Mouse (Mus musculus) MEL-GATA-1-ER (cell line): ENCODE measurements around the gene Rapgef5.
"Not testable (repeated sequence)": the region's sequence is repeated elsewhere in the genome, so short reads cannot be mapped to it uniquely, and the experiment has no call there.

Source experiments
- DNase-seq: peaks from one replicate; pipeline ENCODE4 v3.0.0-alpha.2; 2012; ENCODE audit warnings: low read depth; ENCODE audit errors: extremely low read depth

Rapgef5 gene

GRCm38 (mm10) chr12:117763247-117763646 is 247.0 kb downstream of the Rapgef5 start:
- DNase-seq = no peak

DNA sequence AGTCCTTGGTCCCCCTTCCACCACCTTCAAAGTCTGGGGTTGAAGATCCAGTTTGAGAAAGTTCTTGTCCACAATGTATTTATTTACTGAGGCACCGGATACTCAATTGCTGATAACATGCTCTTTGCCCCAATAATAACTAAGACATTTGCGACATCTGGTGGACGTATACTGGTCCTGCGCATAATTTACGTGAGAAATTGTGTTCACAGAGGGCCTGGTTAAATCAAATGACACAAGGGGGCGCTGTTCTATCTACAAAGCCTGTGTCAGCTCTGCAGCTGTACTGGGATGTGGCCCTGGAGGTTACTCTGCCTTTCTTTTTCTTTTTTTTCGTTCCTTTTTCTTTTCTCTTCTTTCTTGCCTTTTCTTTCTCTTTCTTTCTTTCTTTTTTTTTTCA is 248.6 kb downstream of the Rapgef5 start:
- DNase-seq = peak; percentile 46

DNA sequence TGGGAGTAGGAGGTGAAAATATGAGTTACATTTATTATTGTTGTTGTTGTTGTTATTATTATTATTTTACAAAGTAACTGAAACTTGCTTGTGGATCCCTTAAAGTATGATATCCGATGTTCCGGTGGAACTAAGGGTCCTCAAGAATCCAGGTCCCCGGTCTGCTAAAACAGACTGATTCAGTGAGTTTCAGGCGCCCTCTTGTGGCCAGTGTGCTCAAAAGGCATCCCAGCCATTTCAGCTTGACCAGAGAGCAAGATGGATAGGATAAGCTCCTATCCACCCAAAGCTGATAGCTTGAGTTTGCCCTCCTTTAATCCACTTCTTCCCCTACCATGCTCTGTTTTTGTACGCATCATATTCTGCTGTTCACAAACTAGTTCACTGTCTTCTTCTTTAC is 252.8 kb downstream of the Rapgef5 start:
- DNase-seq = peak; percentile 15

- DNase-seq = no peak
Measured at GRCm38 (mm10) chr12:117770211-117770610, 253.9 kb downstream of the Rapgef5 start.

DNA sequence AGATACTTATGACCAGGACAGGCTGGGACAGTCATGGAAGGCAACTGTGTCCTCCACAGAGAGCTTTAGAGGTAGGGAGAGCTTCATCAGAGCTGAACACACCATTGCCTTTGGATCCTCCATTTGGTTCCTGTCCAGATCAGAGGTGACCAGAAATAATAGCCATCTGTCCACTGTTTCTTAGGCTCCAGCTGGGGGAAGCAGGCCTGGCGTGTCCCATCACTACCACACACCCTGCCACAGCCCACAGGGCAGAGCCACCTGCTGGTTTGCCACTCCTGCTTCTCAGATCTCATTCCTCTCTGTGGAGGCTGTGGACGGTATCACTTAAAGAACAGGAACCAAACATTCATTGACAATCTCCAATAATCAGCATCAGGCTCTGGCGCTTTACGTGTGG is 254.9 kb downstream of the Rapgef5 start:
- no peak for DNase-seq

GRCm38 (mm10) chr12:117772638-117773037 is 256.4 kb downstream of the Rapgef5 start:
- no peak for DNase-seq

- DNase-seq = no peak
Measured at GRCm38 (mm10) chr12:117776841-117777240, 260.6 kb downstream of the Rapgef5 start.

DNA sequence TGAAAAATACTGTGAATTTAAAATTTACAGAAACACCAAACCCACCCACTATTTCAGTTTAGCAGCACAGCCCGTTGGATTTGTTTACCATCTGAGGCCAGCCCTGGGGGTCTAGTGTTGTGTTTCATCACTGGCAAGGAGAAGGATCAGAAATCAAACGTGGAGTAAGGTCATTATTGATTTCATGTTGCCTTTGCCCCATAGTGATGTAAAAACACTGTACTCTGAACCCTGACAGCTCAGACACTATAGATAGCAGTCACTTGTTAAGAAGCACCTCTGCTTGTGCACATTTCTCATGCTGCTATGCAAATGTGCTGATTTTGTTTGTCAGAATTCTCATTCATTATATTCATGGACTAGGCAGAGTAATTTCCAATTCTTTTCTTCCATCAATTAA is 265.1 kb downstream of the Rapgef5 start:
- DNase-seq = no peak

GRCm38 (mm10) chr12:117783426-117783825 is 267.1 kb downstream of the Rapgef5 start:
- DNase-seq = no peak

- DNase-seq = no peak
Measured at GRCm38 (mm10) chr12:117786621-117787020, 270.3 kb downstream of the Rapgef5 start.

GRCm38 (mm10) chr12:117788513-117789011 is 272.3 kb downstream of the Rapgef5 start:
- no peak for DNase-seq

DNA sequence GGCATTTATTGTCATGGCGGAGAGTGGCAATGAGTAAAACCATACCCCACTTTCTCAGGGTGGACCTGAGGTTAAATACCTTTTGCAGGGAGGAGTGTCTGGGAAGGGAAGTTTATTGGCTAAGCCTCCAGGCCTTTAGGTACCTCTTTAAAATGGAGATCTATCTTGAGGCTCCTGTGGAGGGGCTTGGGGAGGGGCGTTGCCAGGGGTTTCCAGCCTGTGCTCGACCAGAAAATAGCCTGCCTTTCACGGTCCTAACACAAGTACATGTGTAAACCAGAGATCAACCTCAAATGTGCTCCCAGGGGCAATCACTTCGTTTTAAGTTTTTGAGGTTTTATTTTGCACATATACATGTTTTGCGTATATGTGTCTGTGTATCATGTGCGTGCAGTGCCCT is 272.7 kb downstream of the Rapgef5 start:
- DNase-seq = no peak

GRCm38 (mm10) chr12:117795303-117795702 is 279.0 kb downstream of the Rapgef5 start:
- DNase-seq = no peak

- DNase-seq = not testable (repeated sequence)
Measured at GRCm38 (mm10) chr12:117803989-117804388, 287.7 kb downstream of the Rapgef5 start, which contains the start of gene Cdca7l. Gene Cdca7l, plus strand, starts transcription at chr12:117804289.

- DNase-seq = no peak
Measured at GRCm38 (mm10) chr12:117805576-117805975, 289.3 kb downstream of the Rapgef5 start.

GRCm38 (mm10) chr12:117806007-117806451 is 289.8 kb downstream of the Rapgef5 start:
- DNase-seq = no peak

GRCm38 (mm10) chr12:117806470-117806869 is 290.2 kb downstream of the Rapgef5 start:
- DNase-seq = no peak

- no peak for DNase-seq
Measured at GRCm38 (mm10) chr12:117807637-117808036, 291.4 kb downstream of the Rapgef5 start.

DNA sequence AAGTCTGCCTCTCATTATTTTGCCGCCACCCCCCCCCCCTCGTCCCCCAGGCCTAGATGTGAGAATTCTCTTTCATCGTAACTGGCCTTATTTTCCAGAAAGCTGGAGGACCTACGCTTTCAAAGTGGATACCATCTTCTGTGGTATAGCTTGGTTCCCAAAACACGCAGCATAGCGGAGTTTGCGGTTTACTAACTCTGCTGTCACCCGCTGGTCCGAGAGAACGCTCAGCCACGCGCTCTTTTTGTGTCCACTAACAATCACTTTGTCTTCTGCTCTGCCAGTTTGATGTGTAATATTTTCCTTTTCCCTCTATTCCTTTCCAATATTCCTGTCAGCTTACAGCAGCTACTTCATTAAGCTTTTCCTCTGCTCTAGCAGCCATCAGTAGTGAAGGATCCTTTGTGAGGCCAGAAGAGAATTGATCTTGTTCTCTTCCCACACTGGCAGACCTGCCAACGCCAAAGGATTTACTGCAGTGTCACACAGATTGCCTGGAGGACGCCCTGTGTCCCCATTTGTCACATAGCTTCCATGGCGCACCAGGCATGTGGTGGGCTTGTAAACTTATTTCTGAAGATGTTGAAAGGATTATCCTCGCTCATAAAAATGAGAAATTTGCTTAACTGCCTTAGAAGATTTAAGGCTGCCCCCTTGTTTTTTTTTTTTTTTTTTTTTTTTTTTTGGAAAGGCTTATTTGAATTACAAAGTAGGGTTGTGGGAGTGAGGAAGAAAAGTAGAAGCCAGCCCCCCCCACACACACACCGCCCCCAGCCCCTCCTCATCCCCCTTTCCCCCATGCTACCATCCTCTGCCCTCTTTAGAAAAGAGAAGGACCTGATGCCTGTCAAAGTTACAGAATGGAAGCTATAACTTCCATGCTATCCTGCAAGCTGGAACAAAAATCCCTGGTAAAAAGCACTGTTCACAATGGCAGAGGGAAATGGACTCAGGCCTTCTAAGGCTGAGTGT is 292.4 kb downstream of the Rapgef5 start:
- DNase-seq = no peak
